Mouse (Mus musculus): Measurements from ENCODE around the gene Hsd17b1. TPM values are rescaled to one million over a fixed set of nuclear protein-coding genes. Genes with fewer than 3 reads are reported as not detected.

Hsd17b1 gene
- polyA plus RNA-seq (2016; fragmentation: Nextera tagmentation; extraction: Ambion mirVana), result 0.21 TPM in 1 of 2 replicates, not detected in the other

DNA sequence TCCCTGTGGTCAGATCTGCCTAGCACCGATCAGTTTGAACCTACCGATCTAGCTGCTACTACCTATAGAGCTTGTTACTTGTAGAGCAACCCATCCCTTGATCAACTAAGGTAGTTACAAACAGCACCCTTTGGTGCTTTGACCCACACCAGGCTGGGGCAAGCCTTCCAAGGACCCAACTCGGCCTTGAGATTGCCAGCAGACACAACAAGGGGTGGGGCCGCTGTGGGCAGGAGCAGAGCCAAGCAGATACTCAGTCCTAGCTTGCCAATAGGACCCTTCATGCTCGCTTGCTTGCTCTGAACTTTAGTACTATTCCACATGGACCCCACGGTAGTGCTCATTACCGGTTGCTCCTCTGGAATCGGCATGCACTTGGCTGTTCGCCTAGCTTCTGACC, at the start of gene Hsd17b1:
Gene Hsd17b1, plus strand, starts transcription at position 291 of the 400 bp plus-strand sequence.
- peaks cover 8% of the 10 kb centered on the region; the same call in 1 of the 2 replicates for H3K36me3 ChIP-seq
- H3K27me3 ChIP-seq (ENCODE audit: insufficient read depth, poor library complexity, severe bottlenecking), result peaks cover 65% of the 10 kb centered on the region
- 69% methylated on average over 9 of the region's 9 CpGs for WGBS
- H3K4me1 ChIP-seq, result peaks cover 23% of the 10 kb centered on the region
- DNase-seq (ENCODE audit: low spot score), result no peak
- no peak within 1 kb of the TSS for H3K27ac ChIP-seq
- H3K9me3 ChIP-seq, result no peaks in the 10 kb centered on the region
- peak within 1 kb of the TSS; percentile 25; the same call in 1 of the 2 replicates for H3K4me3 ChIP-seq

DNA sequence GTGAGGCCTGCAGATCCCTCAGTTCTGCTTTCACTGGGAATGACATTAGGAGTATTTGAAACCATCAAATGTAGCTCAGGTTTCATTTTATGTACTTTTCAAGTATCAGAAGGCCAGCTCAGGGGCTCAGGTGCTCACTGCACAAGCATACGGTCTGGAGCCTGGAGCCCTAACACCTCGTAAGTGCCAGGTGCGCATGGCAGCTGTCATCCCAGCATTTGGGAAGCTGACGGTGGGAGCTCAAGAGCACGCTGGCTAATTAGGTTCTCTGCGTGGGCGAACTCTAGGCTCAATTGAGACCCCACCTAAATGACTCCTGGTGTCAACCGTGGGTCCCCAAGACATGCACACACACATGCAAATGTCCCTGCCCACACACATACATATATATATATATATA, 48.9 kb upstream of the Hsd17b1 start:
- Histone ChIP-seq H3K9me3 (no peaks in the 10 kb centered on the region), H3K36me3 (peaks cover 85% of the 10 kb centered on the region), H3K4me1 (peaks cover 30% of the 10 kb centered on the region), H3K27ac (peak overlapping the region; percentile 72; the same call in 1 of the 2 replicates), H3K4me3 (no peak overlapping the region), H3K27me3 (ENCODE audit: insufficient read depth, poor library complexity, severe bottlenecking) (no peaks in the 10 kb centered on the region)
- DNase-seq (ENCODE audit: low spot score), result no peak
- 88% methylated on average over 8 of the region's 8 CpGs for WGBS

DNA sequence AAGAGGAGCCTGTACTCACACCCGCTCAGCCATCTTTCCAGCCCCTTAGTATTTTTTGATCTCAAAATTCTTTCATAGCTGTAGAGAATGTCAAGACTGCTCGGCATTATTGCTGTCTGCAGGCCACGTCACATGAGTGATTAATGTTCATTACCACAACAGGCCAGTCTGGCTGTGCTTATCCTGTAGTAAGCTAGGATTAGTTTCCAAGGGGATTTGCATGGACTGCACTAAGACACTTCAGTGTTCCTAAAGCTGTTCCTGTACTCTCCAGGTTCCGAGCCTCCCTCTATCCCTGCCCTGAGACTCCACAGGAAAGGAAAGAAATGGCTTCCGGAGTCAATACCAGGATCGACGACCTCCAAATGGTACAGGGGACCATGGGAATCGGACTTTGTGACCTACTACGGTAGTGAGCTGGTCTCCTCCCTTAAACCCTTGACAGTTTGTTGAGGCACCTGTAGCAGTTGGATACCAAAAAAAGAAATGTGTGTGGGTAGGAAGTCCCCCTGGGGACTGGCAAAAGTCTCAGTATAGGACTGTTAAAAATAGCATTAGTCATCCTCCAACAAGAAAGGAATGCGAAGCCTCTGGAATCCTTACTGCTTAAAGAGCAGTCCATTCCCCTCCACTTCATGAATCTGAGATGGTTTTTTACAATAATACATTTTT, 47.9 kb upstream of the Hsd17b1 start:
- Histone ChIP-seq H3K27ac (peak overlapping the region; percentile 90), H3K36me3 (peaks cover 85% of the 10 kb centered on the region)

DNA sequence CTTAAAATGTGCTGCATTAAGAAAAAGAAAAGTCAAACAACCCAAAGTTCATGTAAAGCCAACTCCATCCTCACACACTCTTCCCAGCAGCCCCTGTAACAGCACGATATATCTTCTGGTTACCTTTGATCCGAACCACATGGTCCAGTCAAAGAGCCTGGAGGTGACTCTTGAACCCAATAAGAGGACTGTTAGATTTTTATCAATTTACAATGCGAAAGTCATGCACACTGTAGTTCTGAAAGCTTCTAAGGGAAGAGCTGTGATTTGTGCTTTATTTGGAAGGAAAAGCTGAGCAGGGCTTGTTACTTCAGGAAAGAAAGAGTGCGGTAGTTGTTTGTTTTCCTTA, 47.4 kb upstream of the Hsd17b1 start:
- 79% methylated on average over 4 of the region's 4 CpGs for WGBS
- Histone ChIP-seq H3K4me3 (no peak overlapping the region), H3K27me3 (ENCODE audit: insufficient read depth, poor library complexity, severe bottlenecking) (no peaks in the 10 kb centered on the region), H3K27ac (peak overlapping the region; percentile 90), H3K36me3 (peaks cover 84% of the 10 kb centered on the region), H3K9me3 (no peaks in the 10 kb centered on the region), H3K4me1 (peaks cover 30% of the 10 kb centered on the region)
- DNase-seq (ENCODE audit: low spot score), result no peak

More for the DNA sequence above, 47.9 kb upstream of the Hsd17b1 start:
- H3K9me3 ChIP-seq, result no peaks in the 10 kb centered on the region
- WGBS, result 58% methylated on average over 10 of the region's 10 CpGs
- DNase-seq (ENCODE audit: low spot score), result no peak
- no peak overlapping the region for H3K4me3 ChIP-seq
- H3K27me3 ChIP-seq (ENCODE audit: insufficient read depth, poor library complexity, severe bottlenecking), result no peaks in the 10 kb centered on the region
- peaks cover 30% of the 10 kb centered on the region for H3K4me1 ChIP-seq

DNA sequence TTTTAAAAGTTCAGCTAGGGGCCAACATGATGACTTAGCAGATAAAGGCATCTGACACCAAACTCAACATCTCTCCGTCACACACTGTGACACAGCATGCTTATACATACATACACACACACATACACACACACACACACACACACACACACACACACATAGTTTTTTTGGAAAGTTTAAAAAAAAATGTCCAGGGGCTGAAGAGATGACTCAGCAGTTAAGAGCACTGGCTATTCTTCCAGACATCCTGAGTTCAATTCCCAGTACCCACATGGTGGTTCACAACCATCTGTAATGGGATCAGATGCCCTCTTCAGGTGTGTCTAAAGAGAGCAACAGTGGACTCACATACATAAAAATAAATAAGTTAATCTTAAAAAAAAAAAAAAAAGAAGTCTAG, 46.7 kb upstream of the Hsd17b1 start:
- Histone ChIP-seq H3K4me1 (peaks cover 30% of the 10 kb centered on the region), H3K9me3 (no peaks in the 10 kb centered on the region), H3K27ac (peak overlapping the region; percentile 90; the same call in 1 of the 2 replicates), H3K4me3 (no peak overlapping the region), H3K36me3 (peaks cover 84% of the 10 kb centered on the region), H3K27me3 (ENCODE audit: insufficient read depth, poor library complexity, severe bottlenecking) (no peaks in the 10 kb centered on the region)
- DNase-seq (ENCODE audit: low spot score), result no peak
- WGBS, result 88% methylated on average over 1 of the region's 1 CpGs

DNA sequence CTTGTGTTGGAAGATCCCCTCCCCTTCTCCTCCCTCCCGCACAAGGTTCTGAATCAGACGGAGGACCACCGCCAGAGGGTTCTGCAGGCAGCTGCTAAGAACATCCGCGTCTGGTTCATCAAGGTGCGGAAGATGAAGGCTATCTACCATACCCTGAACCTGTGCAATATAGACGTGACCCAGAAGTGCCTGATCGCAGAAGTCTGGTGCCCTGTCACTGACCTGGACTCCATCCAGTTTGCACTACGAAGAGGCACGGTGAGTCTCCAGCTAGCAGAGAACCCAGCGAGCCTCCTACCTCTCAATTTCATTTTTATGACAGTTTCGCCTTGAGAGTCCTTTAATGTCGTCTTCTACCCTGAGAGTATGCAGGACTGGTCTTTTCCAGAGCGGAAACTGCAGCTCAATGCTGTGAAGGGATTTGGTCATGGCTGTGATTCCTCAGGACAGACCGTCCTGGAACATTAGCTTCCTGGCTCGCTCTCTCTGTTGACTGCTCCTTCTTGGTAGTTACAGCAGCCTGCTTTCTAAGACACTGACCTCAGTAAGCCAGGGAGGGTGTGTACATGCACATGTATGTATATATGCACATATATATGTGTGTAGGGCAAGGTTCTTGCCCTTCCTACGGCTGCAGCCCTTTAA, 44.2 kb upstream of the Hsd17b1 start:
- no peak overlapping the region for H3K27ac ChIP-seq
- no peaks in the 10 kb centered on the region for H3K9me3 ChIP-seq
- H3K36me3 ChIP-seq, result peaks cover 87% of the 10 kb centered on the region
- no peak for DNase-seq (ENCODE audit: low spot score)
- H3K4me3 ChIP-seq, result no peak overlapping the region
- no peaks in the 10 kb centered on the region for H3K27me3 ChIP-seq (ENCODE audit: insufficient read depth, poor library complexity, severe bottlenecking)
- 93% methylated on average over 17 of the region's 17 CpGs for WGBS
- H3K4me1 ChIP-seq, result peaks cover 16% of the 10 kb centered on the region

DNA sequence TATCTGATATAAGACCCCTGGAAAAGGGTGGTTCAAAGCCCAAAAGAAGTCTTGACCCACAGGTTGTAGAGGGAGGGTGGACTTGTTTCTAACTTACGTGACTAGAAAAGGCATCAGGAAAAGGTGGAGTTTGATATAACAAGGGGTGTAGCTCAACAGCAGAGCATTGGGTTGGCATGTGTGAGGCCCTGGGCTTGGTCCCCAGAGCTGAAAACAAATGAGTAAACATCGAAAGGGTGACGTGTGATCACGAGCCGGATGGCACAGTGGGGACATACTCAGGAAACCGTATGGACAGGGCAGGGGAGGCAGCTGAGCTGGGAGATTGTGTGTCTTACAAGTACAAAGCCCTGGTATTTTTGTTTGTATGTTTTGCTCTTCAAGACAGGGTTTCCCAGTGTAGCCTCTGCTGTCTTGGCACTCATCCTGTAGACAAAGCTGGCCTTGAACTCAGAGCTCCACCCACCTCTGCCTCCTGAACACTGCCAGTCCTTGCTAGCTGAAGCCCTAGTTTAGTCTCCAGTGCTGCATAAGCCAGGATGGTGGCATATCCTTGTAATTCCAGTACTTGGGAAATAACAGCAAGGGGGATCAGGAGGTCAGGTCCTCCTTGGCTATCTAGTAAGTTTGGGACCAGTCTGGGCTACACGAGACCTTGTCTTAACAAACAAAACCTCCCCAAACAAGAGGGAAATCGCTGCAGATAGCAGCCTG, 43.4 kb upstream of the Hsd17b1 start:
- Histone ChIP-seq H3K27ac (no peak overlapping the region), H3K4me1 (peaks cover 13% of the 10 kb centered on the region), H3K4me3 (no peak overlapping the region), H3K27me3 (ENCODE audit: insufficient read depth, poor library complexity, severe bottlenecking) (no peaks in the 10 kb centered on the region), H3K36me3 (peaks cover 91% of the 10 kb centered on the region), H3K9me3 (no peaks in the 10 kb centered on the region)
- no peak for DNase-seq (ENCODE audit: low spot score)
- 93% methylated on average over 8 of the region's 8 CpGs for WGBS

DNA sequence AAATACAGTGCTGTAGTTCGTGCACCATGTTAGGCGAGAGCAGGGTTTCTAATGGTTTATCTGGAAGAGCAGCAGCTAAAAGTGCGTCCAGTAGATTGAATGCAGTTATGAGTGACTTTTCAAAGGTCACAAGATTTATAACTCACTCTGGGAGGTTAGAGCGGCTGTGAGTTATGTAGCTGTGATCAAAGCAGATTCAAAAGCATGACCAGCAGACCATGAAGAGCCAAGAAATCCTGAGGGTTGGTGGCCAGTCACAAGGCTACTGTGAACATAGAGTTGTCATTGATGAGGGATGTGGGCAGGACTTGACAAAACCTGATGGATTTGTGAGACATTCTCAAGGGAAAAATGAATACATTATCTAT, 42.9 kb upstream of the Hsd17b1 start:
- Histone ChIP-seq H3K27ac (no peak overlapping the region), H3K4me3 (no peak overlapping the region), H3K27me3 (ENCODE audit: insufficient read depth, poor library complexity, severe bottlenecking) (no peaks in the 10 kb centered on the region), H3K36me3 (peaks cover 92% of the 10 kb centered on the region), H3K9me3 (no peaks in the 10 kb centered on the region), H3K4me1 (peaks cover 8% of the 10 kb centered on the region)
- WGBS, result 87% methylated on average over 4 of the region's 4 CpGs
- no peak for DNase-seq (ENCODE audit: low spot score)

DNA sequence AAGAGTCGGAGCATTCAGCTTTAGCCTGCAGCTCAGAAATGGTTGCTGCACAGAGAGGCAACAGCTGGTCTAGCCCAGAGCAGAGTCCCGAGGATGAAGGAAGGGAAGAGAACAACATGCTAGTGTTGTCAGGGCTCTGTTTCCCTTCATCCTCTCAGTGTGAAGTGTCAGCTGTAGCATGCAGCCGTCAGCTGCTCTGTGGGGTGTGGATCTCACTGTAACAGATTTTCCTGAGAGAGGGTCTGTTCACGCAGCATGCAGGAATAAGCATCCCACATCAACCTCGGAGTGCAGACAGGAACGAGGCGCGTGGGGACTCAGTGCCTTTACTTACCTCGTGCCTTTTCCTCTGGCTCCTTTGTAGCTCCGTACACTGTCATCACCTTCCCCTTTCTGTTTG, 40.4 kb upstream of the Hsd17b1 start:
- Histone ChIP-seq H3K27ac (no peak overlapping the region), H3K36me3 (peaks cover 97% of the 10 kb centered on the region), H3K4me1 (no peaks in the 10 kb centered on the region), H3K4me3 (no peak overlapping the region), H3K9me3 (no peaks in the 10 kb centered on the region), H3K27me3 (ENCODE audit: insufficient read depth, poor library complexity, severe bottlenecking) (no peaks in the 10 kb centered on the region)
- 80% methylated on average over 10 of the region's 10 CpGs for whole genome bisulfite sequencing
- no peak for DNase-seq (ENCODE audit: low spot score)

DNA sequence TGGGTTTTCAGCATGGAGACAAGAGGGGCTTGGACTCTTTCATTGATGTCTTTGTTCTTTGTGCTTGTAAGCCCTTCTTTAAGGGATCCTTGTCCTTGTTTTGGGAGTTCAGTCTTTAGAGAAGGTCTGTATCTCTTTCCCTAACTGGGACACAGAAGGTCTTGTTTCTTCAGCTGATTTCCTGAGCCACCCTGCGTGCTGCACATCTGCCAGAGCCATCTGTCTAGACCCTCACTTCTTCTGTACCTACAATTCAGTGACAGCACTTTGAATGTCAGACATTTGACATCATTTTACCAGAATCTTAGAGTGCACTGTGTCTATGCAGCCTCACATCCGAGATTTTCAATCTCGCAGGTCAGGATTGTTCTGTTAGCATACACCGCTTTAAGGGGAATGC, 32.4 kb upstream of the Hsd17b1 start:
- H3K4me1 ChIP-seq, result peaks cover 17% of the 10 kb centered on the region
- H3K27ac ChIP-seq, result no peak overlapping the region
- peak; percentile 42 for DNase-seq (ENCODE audit: low spot score)
- H3K4me3 ChIP-seq, result no peak overlapping the region
- H3K27me3 ChIP-seq (ENCODE audit: insufficient read depth, poor library complexity, severe bottlenecking), result no peaks in the 10 kb centered on the region
- H3K9me3 ChIP-seq, result no peaks in the 10 kb centered on the region
- WGBS, result 85% methylated on average over 4 of the region's 4 CpGs
- H3K36me3 ChIP-seq, result peaks cover 95% of the 10 kb centered on the region

DNA sequence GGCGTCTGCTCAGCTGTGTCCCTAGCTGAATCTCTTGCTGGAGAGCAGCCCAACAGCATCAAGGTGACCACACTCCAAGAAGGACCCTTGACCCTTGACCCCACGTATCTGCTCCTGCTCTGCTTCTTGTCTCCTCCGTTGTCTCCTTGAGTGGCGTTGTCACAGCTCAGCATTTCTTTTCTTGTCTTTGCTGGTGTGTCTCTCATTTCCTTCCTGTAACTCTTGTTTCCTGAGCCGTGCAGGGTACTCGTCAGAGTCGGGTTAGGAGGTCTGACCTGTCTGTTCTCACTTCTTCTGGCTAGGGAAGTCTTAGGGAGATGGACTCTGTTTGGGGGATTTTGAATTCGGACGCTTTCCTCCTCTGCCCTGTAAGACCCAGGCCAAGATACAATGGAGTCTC, 31.8 kb upstream of the Hsd17b1 start:
- WGBS, result 31% methylated on average over 9 of the region's 9 CpGs
- Histone ChIP-seq H3K27me3 (ENCODE audit: insufficient read depth, poor library complexity, severe bottlenecking) (no peaks in the 10 kb centered on the region), H3K36me3 (peaks cover 94% of the 10 kb centered on the region), H3K9me3 (no peaks in the 10 kb centered on the region), H3K27ac (0 out of 2 replicates have a peak overlapping the region, but pooled peaks have one; percentile 39), H3K4me1 (peaks cover 21% of the 10 kb centered on the region), H3K4me3 (no peak overlapping the region)
- peak; percentile 69 for DNase-seq (ENCODE audit: low spot score)

DNA sequence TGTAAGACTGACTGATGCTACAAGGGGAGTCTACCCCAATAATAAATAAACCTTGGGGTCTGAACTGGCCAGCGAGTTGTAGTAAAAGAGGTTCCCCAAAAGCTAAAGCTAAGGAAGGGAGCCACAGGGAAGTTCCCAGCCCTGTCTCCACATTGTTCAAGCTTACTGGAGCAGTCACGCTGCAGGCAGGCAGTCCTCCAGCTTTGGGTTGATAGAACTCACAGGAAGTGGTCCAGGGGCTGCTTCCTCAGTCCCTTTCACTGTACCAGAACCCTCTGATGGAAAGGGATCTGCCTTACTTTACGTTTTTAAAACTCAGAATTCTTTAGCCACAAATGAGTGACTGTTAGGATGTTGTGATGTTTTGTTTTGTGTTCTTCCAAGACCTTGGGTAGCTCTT, 30.7 kb upstream of the Hsd17b1 start:
- Histone ChIP-seq H3K36me3 (peaks cover 94% of the 10 kb centered on the region), H3K27me3 (ENCODE audit: insufficient read depth, poor library complexity, severe bottlenecking) (no peaks in the 10 kb centered on the region), H3K27ac (peak overlapping the region; percentile 12; the same call in 1 of the 2 replicates)

DNA sequence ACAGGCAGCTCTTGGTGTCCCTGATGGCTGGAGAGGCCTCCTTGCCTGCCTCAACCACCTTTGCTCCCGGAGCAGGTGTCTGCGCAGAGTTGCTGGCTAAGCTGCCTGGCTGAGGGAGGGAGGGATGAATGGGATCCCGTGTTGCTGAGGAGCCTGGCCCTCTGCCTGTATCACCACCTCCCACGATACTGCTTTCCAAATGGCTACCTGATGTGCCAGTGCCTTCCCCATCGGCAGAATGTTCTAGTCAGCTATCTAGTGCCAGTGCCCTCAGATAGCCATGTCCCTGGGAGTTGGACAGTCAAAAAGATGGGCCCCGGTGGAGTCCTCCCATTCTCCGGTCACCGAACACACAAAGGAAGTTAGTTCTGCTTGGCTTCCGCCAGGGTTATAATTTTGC, 27.9 kb upstream of the Hsd17b1 start:
- Histone ChIP-seq H3K9me3 (no peaks in the 10 kb centered on the region), H3K4me1 (peaks cover 24% of the 10 kb centered on the region), H3K4me3 (no peak overlapping the region), H3K27me3 (ENCODE audit: insufficient read depth, poor library complexity, severe bottlenecking) (no peaks in the 10 kb centered on the region), H3K27ac (peak overlapping the region; percentile 13; the same call in 1 of the 2 replicates), H3K36me3 (peaks cover 92% of the 10 kb centered on the region)
- DNase-seq (ENCODE audit: low spot score), result no peak
- 94% methylated on average over 9 of the region's 9 CpGs for WGBS

More for the DNA sequence above, 30.7 kb upstream of the Hsd17b1 start:
- no peaks in the 10 kb centered on the region for H3K9me3 ChIP-seq
- no peak overlapping the region for H3K4me3 ChIP-seq
- peaks cover 21% of the 10 kb centered on the region for H3K4me1 ChIP-seq
- no peak for DNase-seq (ENCODE audit: low spot score)
- WGBS, result 72% methylated on average over 3 of the region's 3 CpGs
